Mouse (Mus musculus) heart, adult 8-10 months (tissue): ENCODE data around the gene Nhp2. TPM values are rescaled to one million over a fixed set of nuclear protein-coding genes. Genes with fewer than 3 reads are reported as not detected.
A peak's percentile ranks its signal among the peaks of the same experiment; 100 is the strongest.

ENCODE experiments used
- DNase-seq: peaks from one replicate; pipeline ENCODE4 v3.0.0; 2022; ENCODE audit warnings: low spot score
- total RNA-seq, 4 experiments: library from RNA; stranded (reverse); gene quantifications; 2 replicates each; pipeline ENCODE4 v1.2.4; 2022

The Nhp2 gene
- total RNA-seq, 4 experiments from 2014 or later: 18.4 to 23.7 (median 21.4) TPM

DNA sequence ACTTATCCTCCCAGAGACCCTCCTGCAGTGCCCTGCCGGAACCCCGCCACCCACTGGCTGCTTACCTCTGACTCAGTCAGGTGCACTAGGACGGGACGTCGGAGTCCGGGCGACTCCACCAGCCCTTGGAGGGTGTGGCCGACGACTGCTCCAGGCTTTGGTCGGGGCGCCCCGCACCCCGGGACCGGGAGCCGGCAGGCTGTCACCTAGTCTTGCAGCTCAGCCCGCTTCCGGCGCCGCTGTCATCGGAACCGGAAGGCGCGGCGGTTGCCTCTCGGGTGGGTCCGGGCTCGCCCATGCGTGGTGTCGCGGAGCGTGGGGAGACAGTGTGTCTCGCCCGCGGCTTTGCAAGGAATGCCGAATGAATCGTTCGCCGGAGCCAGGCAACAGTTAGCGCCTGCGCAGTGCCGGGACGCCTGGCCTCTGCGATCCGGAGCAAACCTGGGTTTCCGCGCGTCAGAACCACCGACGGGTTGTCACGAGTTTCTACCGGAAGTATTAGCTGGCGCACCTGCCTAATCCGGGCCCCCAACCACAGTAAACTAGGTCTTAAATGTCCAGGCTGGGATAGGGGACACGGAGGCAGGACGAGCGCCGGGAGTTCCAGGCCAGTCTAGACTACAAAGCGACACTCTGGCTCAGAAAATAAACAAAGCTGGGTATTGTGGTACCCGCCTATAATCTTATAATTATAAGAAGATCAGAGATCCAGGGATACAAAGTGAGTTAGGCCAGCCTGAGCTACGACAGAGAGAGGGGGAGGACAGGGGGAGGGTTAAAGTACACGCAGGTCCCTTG lies 16.2 kb downstream of the Nhp2 start, which contains the start of gene Rmnd5b:
Gene Rmnd5b, minus strand, starts transcription at position 372 of the 798 bp plus-strand sequence.
- DNase-seq: peak; percentile 89

DNA sequence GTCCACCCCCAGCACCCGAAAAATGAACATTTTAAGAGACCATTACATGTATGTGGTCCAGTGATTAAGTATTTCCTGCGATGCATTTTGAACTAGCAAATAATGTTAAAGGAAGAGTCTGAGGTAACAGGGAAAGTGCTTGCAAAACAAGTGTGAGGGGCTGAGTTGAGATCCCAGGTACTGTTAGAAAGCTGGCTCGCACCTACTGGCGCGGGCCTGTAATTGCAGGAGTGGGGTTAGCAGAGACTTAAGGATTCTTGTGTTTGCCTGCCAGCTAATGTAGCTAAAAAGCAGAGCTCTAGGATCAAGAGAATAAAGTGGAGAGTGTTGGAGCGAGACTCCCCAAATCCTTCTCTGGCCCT lies 16.8 kb downstream of the Nhp2 start:
- DNase-seq: peak; percentile 51

DNA sequence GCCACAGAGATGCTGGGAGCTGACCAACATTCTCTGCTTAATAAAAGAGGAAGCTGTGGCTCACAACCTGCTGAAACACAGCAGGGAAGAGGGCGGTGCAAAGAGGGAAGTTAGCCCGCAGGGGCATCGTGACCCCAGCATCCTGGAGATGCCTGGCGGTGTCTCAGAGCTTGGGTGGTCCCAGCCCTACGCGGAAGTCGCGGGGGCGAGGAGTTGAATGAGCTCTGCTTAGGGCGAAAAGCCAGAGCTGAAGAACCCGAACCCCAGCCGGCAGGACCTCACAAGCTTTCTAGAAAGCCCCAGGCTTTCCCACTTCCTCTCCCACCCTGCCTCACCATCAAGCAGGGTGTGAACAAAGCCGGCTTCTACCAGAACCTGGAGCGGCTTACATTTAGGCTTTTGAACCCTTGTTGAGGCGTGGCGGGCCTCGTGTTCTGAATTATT lies 18.5 kb downstream of the Nhp2 start:
- DNase-seq: peak; percentile 52

DNA sequence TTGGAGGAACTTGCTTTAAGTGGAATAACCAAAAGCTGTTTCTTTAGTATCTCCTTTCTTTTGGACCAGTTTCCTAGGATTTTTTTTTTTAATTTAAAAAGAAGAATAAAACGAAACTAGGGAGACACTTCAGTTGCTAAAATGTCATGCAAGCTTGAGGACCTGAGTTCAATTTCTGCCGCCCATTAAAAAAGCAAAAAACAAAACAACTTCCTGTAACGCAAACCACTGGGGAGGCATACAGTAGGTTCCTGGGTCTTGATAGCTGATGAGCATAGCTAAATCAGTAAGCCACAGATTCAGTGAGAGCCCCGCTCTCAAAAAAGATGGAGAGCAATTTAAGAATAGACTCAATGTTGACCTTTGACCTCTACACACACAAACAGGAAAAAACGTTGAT lies 19.0 kb downstream of the Nhp2 start:
- no peak for DNase-seq

DNA sequence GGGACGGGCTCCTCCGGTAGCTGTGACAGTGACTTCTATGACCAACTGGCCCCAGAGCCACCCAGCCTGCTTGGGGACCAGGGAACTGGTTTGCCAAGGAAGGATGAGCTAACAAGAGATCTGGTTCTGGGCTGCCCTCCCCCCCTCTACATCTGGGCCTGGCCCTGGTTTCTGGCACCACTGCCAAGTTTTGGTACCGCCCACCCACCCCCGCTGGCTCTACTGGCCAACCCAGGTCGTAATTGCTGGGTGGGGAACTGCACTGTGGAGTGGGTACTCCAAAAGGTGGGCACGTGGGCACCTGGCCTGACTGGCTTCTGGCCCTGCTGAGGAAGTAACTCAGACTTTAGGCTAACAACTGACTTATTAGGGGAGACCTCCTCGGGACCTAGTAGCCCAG lies 21.2 kb downstream of the Nhp2 start:
- DNase-seq: no peak

DNA sequence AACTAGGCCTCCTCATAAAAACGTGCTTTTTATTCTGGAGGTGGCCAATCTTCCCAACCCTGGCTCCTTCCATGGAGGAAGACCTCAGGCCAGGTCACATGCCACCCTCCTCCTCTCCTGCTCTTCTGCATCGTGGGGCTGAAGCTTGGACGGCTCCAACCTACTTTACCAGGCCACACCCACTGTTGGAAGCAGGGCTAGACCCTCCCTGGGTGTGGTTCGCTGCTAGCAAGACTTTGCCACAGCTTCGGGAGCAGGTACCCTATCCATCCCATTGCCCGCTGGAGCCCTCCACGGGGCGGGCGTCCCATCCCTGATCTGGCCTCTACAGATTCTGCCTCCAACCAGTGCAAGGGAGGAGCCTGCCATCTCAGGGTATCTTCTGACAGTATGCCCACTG lies 23.7 kb downstream of the Nhp2 start:
- DNase-seq: no peak

DNA sequence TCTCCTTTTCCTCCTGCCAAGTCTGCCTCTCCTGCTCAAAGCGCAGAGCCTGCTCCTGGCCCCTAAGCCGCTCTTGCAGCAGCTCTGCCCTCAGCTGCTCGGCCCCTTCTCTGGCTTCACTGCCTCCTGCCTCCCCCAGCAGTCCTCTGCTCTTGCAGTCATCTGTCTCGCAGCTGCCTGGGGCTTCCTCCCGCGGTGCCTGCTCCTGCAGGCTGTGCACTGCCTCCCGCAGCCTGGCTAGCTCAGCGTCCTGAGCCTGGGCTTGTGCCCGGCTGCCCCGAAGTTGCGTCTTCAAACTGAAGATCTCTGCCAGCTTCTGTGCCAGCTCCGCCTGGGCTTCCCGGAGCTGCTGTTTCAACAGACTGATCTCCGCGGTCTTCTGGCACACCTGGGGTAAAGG lies 24.2 kb downstream of the Nhp2 start:
- DNase-seq: no peak

DNA sequence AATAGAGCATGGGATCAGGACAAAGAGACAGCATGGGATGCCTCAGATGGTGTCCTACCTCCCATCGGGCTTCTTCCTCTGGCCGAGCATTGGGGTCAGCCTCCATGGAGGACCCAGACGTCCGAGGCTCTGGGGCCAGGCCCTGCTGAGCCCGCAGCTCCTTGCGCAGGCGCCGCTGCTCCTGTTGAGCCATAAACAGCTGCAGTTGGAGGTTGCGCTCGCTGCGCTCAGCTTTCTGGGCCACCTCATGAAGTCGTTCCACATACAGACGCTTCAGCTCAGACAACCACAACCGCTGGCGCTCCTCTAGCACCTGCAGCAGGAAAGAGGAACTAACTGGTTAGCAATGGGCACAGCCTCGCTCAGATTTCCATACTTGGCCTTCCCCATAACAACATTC lies 24.7 kb downstream of the Nhp2 start:
- DNase-seq: no peak

DNA sequence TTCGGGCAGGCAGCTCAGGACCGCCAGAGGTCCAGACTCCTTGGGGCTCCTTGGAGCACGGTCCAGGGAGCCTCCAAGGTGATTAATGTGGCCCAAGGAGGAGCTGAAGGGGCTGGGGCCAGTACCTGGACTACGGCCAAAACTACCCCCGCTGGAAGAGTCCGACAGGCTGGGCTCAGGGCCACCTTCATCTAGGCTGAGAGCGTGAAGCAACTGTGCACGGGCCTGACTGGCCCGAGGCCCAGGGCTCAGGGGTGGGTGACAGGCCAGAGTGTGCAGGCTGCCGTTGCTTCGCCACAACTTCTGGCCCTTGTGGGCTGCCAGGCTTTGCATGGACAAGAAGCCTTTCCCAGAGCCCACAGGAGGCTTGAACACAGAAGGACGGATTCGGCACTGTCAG lies 25.8 kb downstream of the Nhp2 start:
- DNase-seq: no peak

DNA sequence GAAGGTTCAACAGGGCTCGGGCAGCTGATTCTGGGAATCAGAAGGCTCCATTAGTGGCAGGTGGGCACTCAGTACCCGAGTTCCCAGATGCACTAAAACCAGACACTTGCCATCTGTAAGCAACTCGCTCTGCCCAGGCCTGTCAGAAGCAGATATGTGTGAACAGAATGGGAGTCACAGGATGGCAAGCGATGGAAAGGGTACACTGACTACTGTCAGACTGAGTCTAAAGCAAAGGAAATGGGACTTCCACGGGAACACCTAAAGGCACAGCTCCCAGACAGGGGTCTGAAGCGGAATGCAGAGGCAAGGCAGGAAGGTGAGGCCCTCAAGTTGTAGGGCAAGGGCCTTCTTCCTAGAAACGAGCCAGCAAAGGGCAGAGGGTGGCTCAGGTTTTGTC lies 26.7 kb downstream of the Nhp2 start:
- no peak for DNase-seq

DNA sequence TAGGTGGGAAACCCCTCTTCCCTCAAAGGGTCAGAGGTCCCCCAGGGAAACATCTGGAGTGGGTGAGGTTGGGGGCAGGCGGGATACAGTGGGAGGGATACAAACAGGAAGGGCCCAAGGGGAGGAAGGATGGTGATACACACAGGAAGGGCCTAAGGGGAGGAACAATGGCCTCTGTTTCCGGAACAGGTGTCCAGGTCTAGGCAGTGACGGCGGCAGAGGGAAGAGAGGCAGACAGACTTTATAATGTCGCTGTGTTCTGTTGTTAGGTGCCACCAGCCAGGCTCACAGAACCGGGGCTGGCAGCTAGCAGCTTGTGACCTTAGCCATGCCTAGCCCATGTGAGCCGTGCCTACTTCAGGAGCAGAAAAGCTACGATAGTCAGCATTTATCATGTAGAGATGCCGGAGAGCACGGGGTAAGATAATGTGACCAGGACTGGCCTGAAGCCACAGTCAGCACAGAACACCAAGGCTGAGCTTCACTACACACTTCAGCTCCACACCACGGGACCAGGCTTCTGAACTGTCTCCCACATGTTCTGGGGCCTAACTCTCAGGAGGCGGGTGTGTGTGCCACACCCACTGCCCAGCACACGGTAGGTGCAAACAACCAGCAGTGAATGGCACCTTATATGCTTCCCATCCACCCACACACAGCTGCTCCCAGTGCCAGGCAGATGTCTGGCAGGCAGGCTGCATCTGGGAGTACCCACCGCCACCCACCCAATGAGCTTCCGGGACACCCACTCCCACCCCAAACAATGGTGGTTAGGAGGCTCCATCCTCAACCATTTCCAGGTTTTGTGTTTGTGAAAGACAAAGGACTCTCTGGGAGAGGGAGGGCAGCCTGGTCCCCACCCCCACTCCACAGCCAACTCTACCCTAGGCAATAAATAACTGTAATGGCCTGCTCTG lies 27.5 kb downstream of the Nhp2 start:
- peak; percentile 81 for DNase-seq

DNA sequence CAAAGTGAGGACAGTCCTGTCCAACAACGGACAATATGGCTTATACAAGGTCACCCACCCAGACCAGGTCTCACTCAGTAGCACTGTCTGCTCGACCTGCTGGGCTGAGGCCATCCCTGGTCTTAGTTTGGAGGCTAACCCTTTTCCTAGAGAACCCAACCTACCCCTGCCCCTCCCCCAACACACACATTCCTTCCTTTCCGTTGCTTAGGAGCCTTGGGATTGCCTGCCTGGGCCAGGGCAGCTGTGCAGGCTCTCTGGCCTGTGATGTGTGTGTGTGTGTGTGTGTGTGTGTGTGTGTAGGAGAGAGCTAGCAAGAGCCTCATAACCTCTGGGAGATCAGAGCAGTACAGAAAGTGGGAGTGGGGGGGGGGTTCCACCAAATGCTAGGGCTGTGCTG lies 29.0 kb downstream of the Nhp2 start:
- no peak for DNase-seq

DNA sequence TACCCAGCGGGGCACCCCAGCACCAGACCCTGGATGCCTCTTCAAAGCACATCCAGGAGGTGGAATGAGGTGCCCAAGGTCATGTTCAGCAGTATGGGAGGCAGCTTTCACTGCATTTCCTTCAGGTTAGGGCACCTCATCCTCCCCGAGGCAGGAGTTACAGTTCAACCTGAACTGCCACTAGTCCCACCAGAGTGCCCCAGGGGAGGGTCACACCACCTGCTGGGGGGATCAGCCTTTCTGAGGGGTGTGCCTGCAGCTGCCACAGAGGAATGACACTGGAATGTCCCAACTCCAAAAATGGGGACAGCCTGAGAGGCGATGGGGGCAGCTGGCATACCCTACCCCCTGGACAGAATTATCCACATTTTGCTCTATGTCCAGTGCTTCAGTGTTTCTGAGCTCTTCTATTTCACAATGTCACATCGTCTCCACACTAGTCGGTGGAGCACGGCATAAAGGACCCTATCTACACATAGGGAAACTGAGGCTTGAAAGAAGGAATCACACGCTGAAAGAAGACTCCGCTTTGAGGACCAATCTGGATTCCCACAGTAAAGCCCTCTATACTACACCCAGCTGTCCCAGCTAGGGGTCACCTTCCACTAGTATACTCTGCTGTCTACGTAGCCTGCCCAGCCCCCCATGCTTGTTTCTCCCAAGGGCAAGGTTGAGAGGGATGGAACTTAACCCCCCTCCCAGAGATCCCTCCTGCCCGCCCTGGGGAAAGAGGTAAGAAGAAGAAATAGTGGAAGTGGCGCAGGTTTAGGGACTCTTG lies 29.8 kb downstream of the Nhp2 start:
- DNase-seq: no peak

DNA sequence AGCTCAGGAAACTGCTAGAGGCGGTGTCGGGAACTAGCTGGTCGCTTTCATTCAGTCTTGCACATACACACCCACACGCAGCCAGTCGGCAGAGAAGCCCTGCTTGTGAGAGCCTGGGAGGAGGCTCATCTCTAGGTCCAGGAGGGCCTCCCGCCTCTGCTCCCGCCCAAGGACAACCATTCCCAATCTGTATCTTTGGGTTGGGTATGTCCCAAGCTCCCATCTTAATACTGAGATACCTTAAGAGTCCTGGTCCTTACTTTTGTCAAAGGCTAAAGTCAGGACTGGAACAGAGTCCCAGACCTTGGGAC lies 30.3 kb downstream of the Nhp2 start:
- DNase-seq: no peak

DNA sequence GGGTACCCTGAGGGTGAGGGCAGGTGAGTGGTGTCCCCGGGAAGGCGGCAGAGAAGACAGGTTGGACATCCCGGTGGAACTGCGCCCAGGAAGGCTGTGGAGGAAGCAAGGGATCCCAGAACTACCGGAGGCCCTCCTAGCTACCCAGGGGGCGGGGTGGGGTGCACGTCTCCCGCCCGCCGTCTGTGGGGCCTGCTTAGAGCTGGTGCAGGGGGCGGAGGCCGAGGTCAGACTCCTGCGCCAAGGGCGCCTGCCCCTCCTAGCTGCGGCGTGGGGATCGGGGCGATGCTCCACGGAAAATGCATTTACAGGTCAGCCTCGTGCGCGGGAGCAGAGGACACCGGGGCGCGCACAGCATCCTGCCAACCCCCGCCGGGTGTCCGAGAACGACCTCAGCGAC lies 30.7 kb downstream of the Nhp2 start:
- DNase-seq: no peak

DNA sequence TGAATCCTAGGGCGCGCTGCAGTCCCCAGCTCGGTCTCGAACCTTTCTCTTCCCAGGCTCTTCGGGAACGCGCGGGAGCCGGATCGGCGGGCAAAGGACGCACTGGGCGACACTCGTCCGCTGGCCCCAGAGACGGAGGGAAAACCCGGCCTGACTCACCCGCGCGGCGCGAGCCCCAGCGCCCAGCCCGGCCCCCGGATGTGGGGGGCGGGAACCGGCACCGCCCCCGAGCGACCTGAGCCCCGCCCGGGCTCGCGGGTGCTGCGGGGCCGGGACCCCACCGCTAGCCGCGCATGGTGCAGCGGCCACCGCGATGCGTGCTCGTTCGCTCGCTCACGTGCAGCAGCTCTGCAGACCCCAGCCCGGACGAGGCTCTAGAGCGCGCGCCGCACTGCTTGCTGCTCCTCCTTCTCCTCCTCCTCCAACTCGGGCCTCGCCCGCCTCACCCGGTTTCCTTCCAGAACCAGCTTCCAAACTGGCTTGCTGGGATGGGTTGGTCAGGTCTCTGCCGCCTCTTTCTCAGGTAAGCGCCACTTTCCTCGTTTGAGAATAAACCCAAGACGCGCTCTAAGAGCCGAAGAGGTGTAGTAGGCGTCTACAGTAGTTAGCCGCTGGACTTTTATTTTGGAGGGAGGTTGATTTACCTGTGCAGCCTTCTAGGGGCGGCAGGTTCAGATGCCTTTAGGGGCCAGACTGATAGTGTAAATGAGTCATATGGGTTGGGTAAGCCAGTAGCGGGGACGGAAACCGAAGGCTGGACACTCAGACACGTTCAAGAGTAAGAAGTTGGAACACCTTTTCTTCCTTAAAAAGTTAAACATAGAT lies 31.4 kb downstream of the Nhp2 start, which contains the start of the genes N4bp3 and D930048N14Rik:
Gene N4bp3, minus strand, starts transcription at position 152 of the 825 bp plus-strand sequence.
Gene D930048N14Rik, plus strand, starts transcription at position 264 of the 825 bp plus-strand sequence.
- peak; percentile 67 for DNase-seq

DNA sequence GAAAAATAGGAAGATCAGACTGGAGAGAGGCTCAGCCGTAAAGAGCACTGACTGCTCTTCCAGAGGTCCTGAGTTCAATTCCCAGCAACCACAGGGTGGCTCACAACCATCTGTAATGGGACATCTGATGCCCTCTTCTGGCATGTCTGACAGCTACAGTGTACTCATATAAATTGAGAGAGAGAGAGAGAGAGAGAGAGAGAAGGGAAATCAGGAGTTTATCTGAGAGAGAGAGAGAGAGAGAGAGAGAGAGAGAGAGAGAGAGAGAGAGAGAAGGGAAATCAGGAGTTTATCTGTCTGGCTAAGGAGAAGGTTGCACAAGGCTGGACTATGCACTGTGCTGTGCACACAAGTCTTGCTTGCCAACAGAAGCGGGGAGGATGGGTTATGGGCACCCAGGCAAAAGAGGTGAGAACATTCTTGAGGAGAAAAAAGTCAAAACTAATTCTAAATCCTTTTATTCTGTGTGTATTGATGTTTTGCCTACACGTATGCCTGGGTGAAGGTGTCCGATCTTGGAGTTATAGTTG lies 33.4 kb downstream of the Nhp2 start:
- no peak for DNase-seq

DNA sequence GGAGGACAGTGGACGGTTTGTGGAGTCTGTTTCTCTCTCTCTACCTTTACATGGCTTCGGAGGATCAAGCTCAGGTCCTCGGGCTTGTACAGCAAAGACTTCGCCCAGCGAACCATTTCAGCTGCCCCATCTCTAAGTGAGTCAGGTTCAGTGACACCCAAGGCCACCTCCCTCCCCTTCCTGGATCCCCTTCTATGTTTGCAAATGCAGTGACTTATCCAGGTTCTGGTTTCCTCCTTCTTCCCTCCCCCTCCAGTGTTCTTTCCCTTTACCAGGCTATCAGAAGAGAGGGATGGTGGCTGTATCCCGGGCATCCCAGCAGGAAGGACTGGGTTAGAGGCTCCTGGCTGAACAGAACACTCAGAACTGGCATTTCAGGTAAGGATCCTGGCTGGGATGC lies 34.2 kb downstream of the Nhp2 start:
- DNase-seq: no peak

DNA sequence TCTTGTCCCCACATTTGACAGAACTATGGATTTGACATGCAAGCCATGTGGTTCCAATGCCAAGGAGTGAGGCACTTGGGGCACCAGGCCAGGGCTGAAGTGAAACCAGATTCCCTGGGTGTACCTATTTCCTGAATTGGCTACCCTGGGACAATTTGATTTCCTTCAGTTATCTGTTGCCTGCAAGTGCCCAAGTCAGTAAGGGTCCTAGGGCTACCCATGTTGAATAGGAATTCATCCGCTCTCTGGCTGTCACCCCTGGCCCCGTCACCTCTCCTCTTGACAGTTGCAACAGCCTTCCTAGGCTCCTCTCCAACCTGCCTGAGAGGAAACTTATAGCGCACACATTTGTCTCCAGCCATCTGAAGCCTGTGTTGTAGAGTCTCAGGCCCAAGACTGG lies 35.4 kb downstream of the Nhp2 start:
- DNase-seq: no peak

DNA sequence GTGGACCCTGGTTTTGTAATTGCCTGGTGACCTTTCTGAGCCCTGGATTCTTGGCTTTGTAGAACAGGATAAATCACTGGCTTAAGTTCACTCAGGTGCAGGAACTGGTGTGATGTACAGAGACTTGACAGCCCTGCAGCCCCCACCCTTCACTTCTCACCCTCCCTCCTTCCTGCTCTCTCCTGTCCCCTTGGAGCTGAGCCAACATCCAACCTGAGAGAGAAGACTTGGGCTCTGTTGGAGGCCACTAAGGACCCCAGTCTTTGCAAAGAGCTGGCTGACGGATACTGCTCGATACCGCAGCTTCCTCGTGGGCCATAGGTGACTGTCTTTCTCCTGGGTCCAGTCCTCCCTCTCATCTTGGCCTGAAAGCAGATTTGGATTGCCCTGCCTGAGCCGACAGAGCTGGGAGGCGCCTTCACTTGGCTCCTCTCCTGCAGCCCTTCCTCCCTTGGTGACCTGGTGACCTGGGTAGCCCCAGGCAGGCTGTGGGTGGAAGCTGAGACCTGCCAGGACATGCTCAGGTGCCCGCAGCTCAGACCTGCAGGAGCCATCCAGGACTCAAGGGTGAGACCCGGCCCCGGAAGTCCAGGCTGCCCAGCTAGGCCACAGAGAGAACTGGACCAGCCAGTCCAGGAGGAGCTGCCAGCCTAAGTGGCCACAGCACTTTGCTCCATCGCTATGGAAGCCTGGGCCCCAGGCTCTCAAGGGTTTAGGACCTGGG lies 37.4 kb downstream of the Nhp2 start:
- DNase-seq: no peak
